Mouse (Mus musculus): ENCODE measurements around the gene Pi4k2a. TPM values are rescaled to one million over a fixed set of nuclear protein-coding genes. Genes with fewer than 3 reads are reported as not detected.

The Pi4k2a gene
- 33.1 and 40.8 TPM in 2 replicates for polyA plus RNA-seq (2014; fragmentation: Nextera tagmentation; extraction: Ambion mirVana)

DNA sequence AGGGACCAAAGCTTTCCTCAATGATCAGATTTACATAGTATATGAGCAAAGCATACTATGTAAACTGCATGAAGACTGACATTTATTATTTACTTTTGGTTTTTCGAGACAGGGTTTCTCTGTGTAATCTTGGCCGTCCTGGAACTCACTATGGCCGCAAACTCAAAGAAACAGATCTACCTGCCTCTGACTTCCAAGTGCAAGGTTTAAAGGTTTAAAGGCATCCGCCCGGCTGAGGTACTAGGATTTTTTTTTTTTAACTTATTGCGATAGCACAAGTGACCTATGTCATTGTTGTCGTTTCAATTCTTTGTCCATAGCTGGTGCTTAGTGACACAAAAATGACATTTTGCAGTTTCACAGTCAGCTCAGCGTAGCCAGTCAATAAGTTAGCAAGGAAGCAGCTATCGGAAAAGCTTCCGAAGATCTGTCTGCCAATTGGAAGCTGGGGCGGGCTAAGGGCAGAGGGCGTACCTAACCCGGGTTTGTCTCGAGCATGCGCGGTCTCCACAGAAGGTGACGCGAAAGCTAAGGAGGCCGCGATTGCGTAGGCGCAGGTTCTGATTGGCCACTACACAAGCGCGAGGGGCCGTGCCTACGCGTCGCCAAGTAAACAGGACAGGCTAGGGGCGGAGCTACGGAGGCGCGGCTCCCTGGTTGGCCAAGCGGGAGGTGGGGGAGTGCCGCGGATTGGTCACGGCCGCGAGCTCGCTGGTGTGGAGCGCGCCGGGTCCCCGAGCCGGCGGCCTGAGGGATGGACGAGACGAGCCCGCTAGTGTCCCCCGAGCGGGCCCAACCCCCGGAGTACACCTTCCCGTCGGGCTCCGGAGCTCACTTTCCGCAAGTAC, at the start of gene Pi4k2a:
TSS of gene Pi4k2a (plus strand) at position 723 of the 848 bp plus-strand sequence.
- H3K9ac ChIP-seq (replicated peaks; ENCODE audit: low read length): peak within 1 kb of the TSS; percentile 86
- H3K36me3 ChIP-seq (ENCODE audit: control insufficient read depth, insufficient read depth, low read length): no peaks in the 10 kb centered on the region
- H3K9me3 ChIP-seq (ENCODE audit: control insufficient read depth, low read length): no peaks in the 10 kb centered on the region
- H3K27me3 ChIP-seq (ENCODE audit: control insufficient read depth, insufficient read depth, low read length): no peaks in the 10 kb centered on the region
- H3K4me3 ChIP-seq (replicated peaks; ENCODE audit: low read depth, low read length): peak within 1 kb of the TSS; percentile 76
- peak; percentile 98 for ATAC-seq (ENCODE audit: low FRiP score, low TSS enrichment)
- peak within 1 kb of the TSS; percentile 87 for H3K4me2 ChIP-seq (ENCODE audit: low read length)
- H3K4me1 ChIP-seq (ENCODE audit: control insufficient read depth, insufficient read depth, low read length): peaks cover 21% of the 10 kb centered on the region
- H3K27ac ChIP-seq (replicated peaks; ENCODE audit: low read depth, low read length): peak within 1 kb of the TSS; percentile 86
- peak; percentile 100 for DNase-seq
- WGBS: 1% methylated on average over 55 of the region's 55 CpGs

DNA sequence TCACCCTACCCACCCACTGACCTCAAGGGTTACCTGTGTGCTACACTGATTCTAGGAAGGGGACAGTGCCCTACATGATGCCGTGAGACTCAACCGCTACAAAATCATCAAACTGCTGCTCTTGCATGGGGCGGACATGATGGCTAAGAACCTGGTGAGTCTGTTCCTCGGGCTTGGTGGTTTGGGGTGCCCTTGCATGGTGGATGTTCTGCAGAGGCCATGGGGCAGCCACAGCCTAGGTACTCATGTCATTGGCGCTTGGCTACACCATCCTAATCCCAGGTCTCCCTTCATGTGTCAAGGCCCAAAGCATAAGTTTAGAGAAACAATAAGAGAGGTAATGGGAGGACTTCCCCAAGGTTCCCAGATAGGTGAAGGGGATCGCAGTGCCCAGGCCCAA, 46.3 kb upstream of the Pi4k2a start:
- Histone ChIP-seq H3K9ac (replicated peaks; ENCODE audit: low read length) (no peak overlapping the region), H3K27ac (replicated peaks; ENCODE audit: low read depth, low read length) (no peak overlapping the region), H3K27me3 (ENCODE audit: control insufficient read depth, insufficient read depth, low read length) (no peaks in the 10 kb centered on the region), H3K4me3 (replicated peaks; ENCODE audit: low read depth, low read length) (no peak overlapping the region), H3K36me3 (ENCODE audit: control insufficient read depth, insufficient read depth, low read length) (no peaks in the 10 kb centered on the region), H3K4me1 (ENCODE audit: control insufficient read depth, insufficient read depth, low read length) (no peaks in the 10 kb centered on the region), H3K9me3 (ENCODE audit: control insufficient read depth, low read length) (no peaks in the 10 kb centered on the region), H3K4me2 (ENCODE audit: low read length) (no peak overlapping the region)
- ATAC-seq (ENCODE audit: low FRiP score, low TSS enrichment) (no peak), DNase-seq (no peak)
- WGBS: 94% methylated on average over 6 of the region's 6 CpGs

DNA sequence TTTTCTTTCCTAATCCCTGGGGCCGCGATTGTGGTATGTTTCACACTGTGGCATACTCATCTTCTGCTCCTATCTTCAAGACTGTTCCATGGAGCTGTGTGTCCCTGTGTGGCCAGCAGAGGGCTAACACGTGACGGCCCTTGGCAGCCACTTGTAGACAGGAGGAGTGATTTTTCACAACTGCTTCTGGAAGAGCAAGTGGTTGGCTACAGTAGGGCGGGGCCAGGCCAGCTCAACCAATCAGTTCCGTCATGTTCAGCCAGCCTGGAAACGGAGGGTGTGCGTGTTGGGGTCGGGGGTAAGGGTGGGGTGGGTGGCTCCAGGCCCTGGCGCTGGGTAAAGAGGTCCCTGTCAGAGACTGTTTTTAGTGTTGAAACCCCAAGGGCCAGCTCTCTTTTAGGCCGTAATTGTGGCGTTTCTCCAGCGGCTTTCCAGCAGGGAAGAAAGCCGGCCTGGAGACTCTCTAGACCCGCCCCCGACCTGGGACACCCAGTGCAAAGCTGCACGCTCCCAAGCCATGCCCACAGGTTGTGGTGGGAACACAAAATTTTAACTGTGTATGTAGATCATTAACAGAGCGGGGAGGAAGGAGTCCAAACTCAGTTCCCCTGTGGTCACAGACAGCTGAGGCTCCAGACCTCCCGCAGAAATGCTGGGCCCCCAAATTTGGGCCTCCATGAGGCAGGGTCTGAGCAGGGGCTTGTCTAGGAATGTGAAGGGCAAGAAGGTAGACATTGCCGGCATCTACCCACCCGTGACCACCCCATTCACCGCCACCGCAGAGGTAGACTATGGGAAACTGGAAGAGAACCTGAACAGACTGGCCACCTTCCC, 44.8 kb upstream of the Pi4k2a start, which contains the start of gene Hoga1:
TSS of gene Hoga1 (plus strand) at position 342 of the 834 bp plus-strand sequence.
- no peak within 1 kb of the TSS for H3K27ac ChIP-seq (replicated peaks; ENCODE audit: low read depth, low read length)
- WGBS: 25% methylated on average over 23 of the region's 23 CpGs
- peak; percentile 65 for DNase-seq

DNA sequence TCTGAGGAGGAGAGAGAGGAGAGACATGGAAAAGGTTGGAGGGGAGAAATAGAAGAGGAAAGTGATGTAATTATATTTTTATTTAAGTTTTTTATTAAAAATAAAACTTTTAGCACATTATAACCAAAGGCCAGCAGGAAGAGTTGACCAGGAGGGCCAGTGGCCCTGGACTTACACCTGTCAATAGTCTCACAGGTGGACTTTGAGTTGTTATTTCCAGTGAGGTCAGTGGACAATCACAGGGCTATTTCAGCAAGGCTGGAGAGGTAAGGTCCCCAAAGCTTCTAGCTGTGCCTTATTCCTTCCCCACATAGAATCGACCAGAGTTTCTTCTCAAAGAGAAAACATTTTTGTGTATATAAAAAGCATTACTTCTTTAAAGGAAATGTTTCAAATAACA, 40.0 kb upstream of the Pi4k2a start:
- no peak for DNase-seq
- no peak overlapping the region for H3K27ac ChIP-seq (replicated peaks; ENCODE audit: low read depth, low read length)
- no peaks in the 10 kb centered on the region for H3K4me1 ChIP-seq (ENCODE audit: control insufficient read depth, insufficient read depth, low read length)
- H3K36me3 ChIP-seq (ENCODE audit: control insufficient read depth, insufficient read depth, low read length): no peaks in the 10 kb centered on the region
- 83% methylated on average over 1 of the region's 1 CpGs for WGBS
- no peak overlapping the region for H3K4me2 ChIP-seq (ENCODE audit: low read length)
- H3K4me3 ChIP-seq (replicated peaks; ENCODE audit: low read depth, low read length): no peak overlapping the region
- H3K9me3 ChIP-seq (ENCODE audit: control insufficient read depth, low read length): no peaks in the 10 kb centered on the region
- ATAC-seq (ENCODE audit: low FRiP score, low TSS enrichment): no peak
- no peaks in the 10 kb centered on the region for H3K27me3 ChIP-seq (ENCODE audit: control insufficient read depth, insufficient read depth, low read length)
- H3K9ac ChIP-seq (replicated peaks; ENCODE audit: low read length): no peak overlapping the region

More for the DNA sequence above, 44.8 kb upstream of the Pi4k2a start, which contains the start of gene Hoga1:
- H3K9ac ChIP-seq (replicated peaks; ENCODE audit: low read length): no peak within 1 kb of the TSS
- ATAC-seq (ENCODE audit: low FRiP score, low TSS enrichment): peak; percentile 67; the same call in 1 of the 2 replicates
- no peaks in the 10 kb centered on the region for H3K36me3 ChIP-seq (ENCODE audit: control insufficient read depth, insufficient read depth, low read length)
- no peaks in the 10 kb centered on the region for H3K27me3 ChIP-seq (ENCODE audit: control insufficient read depth, insufficient read depth, low read length)
- H3K4me1 ChIP-seq (ENCODE audit: control insufficient read depth, insufficient read depth, low read length): no peaks in the 10 kb centered on the region
- no peak within 1 kb of the TSS for H3K4me3 ChIP-seq (replicated peaks; ENCODE audit: low read depth, low read length)
- H3K4me2 ChIP-seq (ENCODE audit: low read length): peak within 1 kb of the TSS; percentile 43
- H3K9me3 ChIP-seq (ENCODE audit: control insufficient read depth, low read length): no peaks in the 10 kb centered on the region

GRCm38 (mm10) chr19:42051351-42051750, 38.9 kb upstream of the Pi4k2a start:
- Histone ChIP-seq H3K9ac (replicated peaks; ENCODE audit: low read length) (no peak overlapping the region), H3K4me2 (ENCODE audit: low read length) (no peak overlapping the region), H3K4me1 (ENCODE audit: control insufficient read depth, insufficient read depth, low read length) (no peaks in the 10 kb centered on the region), H3K27me3 (ENCODE audit: control insufficient read depth, insufficient read depth, low read length) (no peaks in the 10 kb centered on the region), H3K36me3 (ENCODE audit: control insufficient read depth, insufficient read depth, low read length) (no peaks in the 10 kb centered on the region), H3K4me3 (replicated peaks; ENCODE audit: low read depth, low read length) (no peak overlapping the region), H3K27ac (replicated peaks; ENCODE audit: low read depth, low read length) (no peak overlapping the region), H3K9me3 (ENCODE audit: control insufficient read depth, low read length) (no peaks in the 10 kb centered on the region)
- DNase-seq: no peak
- no peak for ATAC-seq (ENCODE audit: low FRiP score, low TSS enrichment)
- 91% methylated on average over 3 of the region's 3 CpGs for WGBS

DNA sequence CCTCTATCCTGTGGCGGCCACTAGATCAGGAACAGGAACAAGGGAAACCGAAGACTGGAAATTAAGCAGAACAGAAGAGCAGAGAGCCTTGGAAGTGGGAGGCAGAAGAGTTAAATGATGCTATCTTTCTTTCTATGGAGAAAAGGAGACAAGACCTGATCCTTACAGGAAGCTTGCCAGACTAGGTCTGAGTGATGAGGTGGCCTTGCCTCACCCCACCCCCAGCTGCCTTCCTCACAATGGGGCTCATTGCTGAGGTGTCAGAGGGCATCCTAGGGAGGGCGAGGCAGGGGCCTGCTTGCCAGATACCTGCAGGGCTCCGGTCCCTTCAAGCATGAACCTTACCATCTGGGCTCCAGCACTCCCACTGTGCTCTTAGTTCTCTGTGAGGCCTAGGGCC, 38.3 kb upstream of the Pi4k2a start, which contains the start of gene 4933411K16Rik:
TSS of gene 4933411K16Rik (plus strand) at position 301 of the 400 bp plus-strand sequence.
- no peak for DNase-seq
- WGBS: 74% methylated on average over 4 of the region's 4 CpGs
- no peak within 1 kb of the TSS for H3K4me3 ChIP-seq (replicated peaks; ENCODE audit: low read depth, low read length)

DNA sequence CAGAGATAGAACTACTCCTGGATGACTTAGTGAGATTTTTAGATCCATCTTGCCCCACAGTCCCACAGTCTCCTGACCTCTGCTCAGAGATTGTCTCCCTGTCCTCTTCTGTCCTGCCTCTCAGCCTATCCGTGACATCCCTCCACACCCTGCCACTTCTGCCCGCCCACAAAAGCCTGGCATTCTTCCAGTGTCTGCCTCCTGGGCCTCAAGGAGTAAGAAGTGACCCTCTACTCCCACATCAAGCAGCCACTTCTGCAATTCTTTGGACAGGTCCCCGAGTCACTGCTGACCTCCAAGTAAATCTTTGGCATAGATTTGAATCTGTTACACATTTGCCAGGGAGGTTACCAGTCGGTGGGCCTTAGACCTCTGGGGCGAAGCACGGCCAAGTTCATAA, 36.0 kb upstream of the Pi4k2a start:
- H3K36me3 ChIP-seq (ENCODE audit: control insufficient read depth, insufficient read depth, low read length): no peaks in the 10 kb centered on the region
- ATAC-seq (ENCODE audit: low FRiP score, low TSS enrichment) (no peak), DNase-seq (no peak)
- H3K9me3 ChIP-seq (ENCODE audit: control insufficient read depth, low read length): no peaks in the 10 kb centered on the region
- H3K4me2 ChIP-seq (ENCODE audit: low read length): no peak overlapping the region
- 81% methylated on average over 6 of the region's 6 CpGs for WGBS
- H3K4me1 ChIP-seq (ENCODE audit: control insufficient read depth, insufficient read depth, low read length): no peaks in the 10 kb centered on the region
- no peaks in the 10 kb centered on the region for H3K27me3 ChIP-seq (ENCODE audit: control insufficient read depth, insufficient read depth, low read length)
- H3K27ac ChIP-seq (replicated peaks; ENCODE audit: low read depth, low read length): no peak overlapping the region
- no peak overlapping the region for H3K4me3 ChIP-seq (replicated peaks; ENCODE audit: low read depth, low read length)
- no peak overlapping the region for H3K9ac ChIP-seq (replicated peaks; ENCODE audit: low read length)

More for the DNA sequence above, 38.3 kb upstream of the Pi4k2a start, which contains the start of gene 4933411K16Rik:
- Histone ChIP-seq H3K9me3 (ENCODE audit: control insufficient read depth, low read length) (no peaks in the 10 kb centered on the region), H3K4me1 (ENCODE audit: control insufficient read depth, insufficient read depth, low read length) (no peaks in the 10 kb centered on the region), H3K9ac (replicated peaks; ENCODE audit: low read length) (no peak within 1 kb of the TSS), H3K27ac (replicated peaks; ENCODE audit: low read depth, low read length) (no peak within 1 kb of the TSS), H3K27me3 (ENCODE audit: control insufficient read depth, insufficient read depth, low read length) (no peaks in the 10 kb centered on the region), H3K4me2 (ENCODE audit: low read length) (no peak within 1 kb of the TSS), H3K36me3 (ENCODE audit: control insufficient read depth, insufficient read depth, low read length) (no peaks in the 10 kb centered on the region)
- ATAC-seq (ENCODE audit: low FRiP score, low TSS enrichment): no peak

GRCm38 (mm10) chr19:42055881-42056280, 34.4 kb upstream of the Pi4k2a start:
- no peak for ATAC-seq (ENCODE audit: low FRiP score, low TSS enrichment)
- H3K9ac ChIP-seq (replicated peaks; ENCODE audit: low read length): no peak overlapping the region
- WGBS: 90% methylated on average over 2 of the region's 2 CpGs
- no peaks in the 10 kb centered on the region for H3K36me3 ChIP-seq (ENCODE audit: control insufficient read depth, insufficient read depth, low read length)
- no peaks in the 10 kb centered on the region for H3K27me3 ChIP-seq (ENCODE audit: control insufficient read depth, insufficient read depth, low read length)
- no peak overlapping the region for H3K4me2 ChIP-seq (ENCODE audit: low read length)
- H3K9me3 ChIP-seq (ENCODE audit: control insufficient read depth, low read length): no peaks in the 10 kb centered on the region
- no peak for DNase-seq
- no peak overlapping the region for H3K4me3 ChIP-seq (replicated peaks; ENCODE audit: low read depth, low read length)
- H3K27ac ChIP-seq (replicated peaks; ENCODE audit: low read depth, low read length): no peak overlapping the region
- no peaks in the 10 kb centered on the region for H3K4me1 ChIP-seq (ENCODE audit: control insufficient read depth, insufficient read depth, low read length)

Measured in midbrain, embryonic 14.5 days (tissue).